Mouse (Mus musculus): ENCODE data around the gene Wdr76.

GRCm38 (mm10) chr2:121587523-121588308, 81.2 kb downstream of the Wdr76 start:
- TF ChIP-seq CTCF (IDR thresholded peaks at IDR 0.05; ENCODE audit: extremely low read depth, insufficient read depth, low read length) (no peak), POLR2A (IDR thresholded peaks at IDR 0.05; ENCODE audit: extremely low read depth, insufficient read depth, low read length) (no peak)
